Mouse (Mus musculus) c-Kit-positive CD71-positive TER-119-negative erythroid progenitor cells, embryonic 14.5 days (primary cell): Measurements from ENCODE around the gene Olfr358.

Source experiments
- DNase-seq: peaks from one replicate; pipeline ENCODE4 v3.0.0-alpha.2; 2013; ENCODE audit warnings: low read depth

Olfr358 gene

DNA sequence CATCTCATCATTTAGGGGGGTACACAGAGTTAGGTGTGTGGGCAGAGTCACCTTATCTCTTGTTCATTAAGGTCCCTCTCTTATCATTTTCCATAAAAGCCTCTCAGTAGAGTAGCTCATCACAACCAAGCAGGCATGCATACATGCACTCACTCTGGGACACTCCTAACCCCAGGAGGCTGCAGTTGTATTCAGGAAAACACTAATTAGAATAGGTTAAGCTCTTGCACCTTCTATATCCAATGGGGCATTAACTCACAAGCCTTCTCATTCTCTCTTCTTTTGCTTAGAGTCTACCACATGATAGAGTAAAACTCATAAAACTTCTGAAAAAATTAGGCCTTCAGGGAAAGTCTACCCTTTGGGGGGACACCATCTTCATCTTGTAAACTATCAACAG is at the start of gene Olfr358:
Gene Olfr358 (minus strand): TSS at position 101 of the 400 bp plus-strand sequence.
- no peak for DNase-seq

DNA sequence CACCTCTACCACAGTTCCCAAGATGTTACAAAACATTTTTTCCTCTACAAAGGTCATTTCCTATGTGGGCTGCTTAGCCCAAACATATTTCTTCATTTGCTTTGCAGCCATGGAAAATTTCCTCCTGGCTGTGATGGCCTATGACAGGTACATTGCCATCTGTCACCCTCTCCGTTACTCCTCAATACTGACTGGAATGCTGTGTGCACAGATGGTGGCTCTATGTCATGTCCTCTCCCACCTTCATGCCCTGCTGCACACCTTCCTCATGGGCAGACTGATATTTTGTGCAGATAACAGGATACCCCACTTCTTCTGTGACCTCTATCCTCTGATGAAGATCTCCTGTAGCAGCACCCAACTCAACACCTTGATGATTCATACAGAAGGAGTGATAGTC is 12.1 kb downstream of the Olfr358 start:
- DNase-seq = no peak

DNA sequence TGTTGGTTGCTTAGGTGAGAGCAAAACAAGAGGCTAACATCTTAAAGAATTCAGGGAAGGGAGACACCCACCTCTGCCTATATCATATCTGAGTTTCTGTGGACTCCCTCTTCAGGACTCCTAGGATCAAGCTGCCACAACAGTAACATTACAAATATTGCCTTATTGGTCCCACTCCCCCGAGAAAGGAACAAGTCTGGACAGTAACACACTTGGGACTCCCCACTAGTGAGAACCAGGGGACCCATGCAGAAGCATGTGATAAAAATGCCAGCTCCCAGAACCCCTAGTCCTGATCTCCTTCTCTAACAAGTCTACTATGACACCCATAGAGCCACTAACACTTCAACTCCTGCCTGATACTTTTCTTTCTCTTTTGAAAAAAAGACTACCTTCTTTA is 15.6 kb downstream of the Olfr358 start, which contains the start of gene Olfr357:
Gene Olfr357 (plus strand): TSS at position 301 of the 400 bp plus-strand sequence.
- no peak for DNase-seq
